Mouse (Mus musculus): ENCODE results near the gene Zbtb20. TPM values are rescaled to one million over a fixed set of nuclear protein-coding genes. Genes with fewer than 3 reads are reported as not detected.

The Zbtb20 gene
- polyA plus RNA-seq, 1 experiment from 2014 or later: 22.8 TPM

- peak; percentile 32; the same call in 1 of the 2 replicates for ATAC-seq (ENCODE audit: low FRiP score, low read depth)
- WGBS: 67% methylated on average over 9 of the region's 9 CpGs
- H3K27ac ChIP-seq: no peak overlapping the region
- H3K4me2 ChIP-seq (replicated peaks): no peak overlapping the region
- peaks cover 14% of the 10 kb centered on the region for H3K4me1 ChIP-seq
- H3K27me3 ChIP-seq: no peaks in the 10 kb centered on the region
- no peaks in the 10 kb centered on the region for H3K9me3 ChIP-seq
- no peak overlapping the region for H3K9ac ChIP-seq
- no peaks in the 10 kb centered on the region for H3K36me3 ChIP-seq
- H3K4me3 ChIP-seq: no peak overlapping the region
Observed at GRCm38 (mm10) chr16:43362651-43363300, 487.1 kb downstream of the Zbtb20 start.

GRCm38 (mm10) chr16:43363316-43363715, 487.6 kb downstream of the Zbtb20 start:
- no peak overlapping the region for H3K9ac ChIP-seq
- no peak overlapping the region for H3K27ac ChIP-seq
- 68% methylated on average over 6 of the region's 6 CpGs for WGBS
- no peak overlapping the region for H3K4me2 ChIP-seq (replicated peaks)
- peaks cover 14% of the 10 kb centered on the region for H3K4me1 ChIP-seq
- H3K36me3 ChIP-seq: no peaks in the 10 kb centered on the region
- H3K9me3 ChIP-seq: no peaks in the 10 kb centered on the region
- ATAC-seq (ENCODE audit: low FRiP score, low read depth): no peak
- no peaks in the 10 kb centered on the region for H3K27me3 ChIP-seq
- H3K4me3 ChIP-seq: no peak overlapping the region

GRCm38 (mm10) chr16:43363751-43364515, 488.3 kb downstream of the Zbtb20 start:
- ATAC-seq (ENCODE audit: low FRiP score, low read depth): peak; percentile 36; the same call in 1 of the 2 replicates
- no peaks in the 10 kb centered on the region for H3K9me3 ChIP-seq
- 27% methylated on average over 7 of the region's 7 CpGs for WGBS
- no peaks in the 10 kb centered on the region for H3K36me3 ChIP-seq
- no peak overlapping the region for H3K4me2 ChIP-seq (replicated peaks)
- H3K4me3 ChIP-seq: no peak overlapping the region
- H3K4me1 ChIP-seq: peaks cover 14% of the 10 kb centered on the region
- H3K27me3 ChIP-seq: no peaks in the 10 kb centered on the region
- no peak overlapping the region for H3K9ac ChIP-seq
- no peak overlapping the region for H3K27ac ChIP-seq

GRCm38 (mm10) chr16:43364516-43364910, 488.8 kb downstream of the Zbtb20 start:
- no peak overlapping the region for H3K27ac ChIP-seq
- H3K27me3 ChIP-seq: no peaks in the 10 kb centered on the region
- 75% methylated on average over 6 of the region's 6 CpGs for WGBS
- peaks cover 14% of the 10 kb centered on the region for H3K4me1 ChIP-seq
- H3K4me3 ChIP-seq: no peak overlapping the region
- H3K9me3 ChIP-seq: no peaks in the 10 kb centered on the region
- H3K9ac ChIP-seq: no peak overlapping the region
- no peak for ATAC-seq (ENCODE audit: low FRiP score, low read depth)
- no peaks in the 10 kb centered on the region for H3K36me3 ChIP-seq
- no peak overlapping the region for H3K4me2 ChIP-seq (replicated peaks)

GRCm38 (mm10) chr16:43365277-43365676, 489.6 kb downstream of the Zbtb20 start:
- Histone ChIP-seq H3K36me3 (no peaks in the 10 kb centered on the region), H3K4me2 (replicated peaks) (no peak overlapping the region), H3K4me3 (no peak overlapping the region), H3K27me3 (no peaks in the 10 kb centered on the region), H3K4me1 (peaks cover 14% of the 10 kb centered on the region), H3K9ac (no peak overlapping the region), H3K9me3 (no peaks in the 10 kb centered on the region), H3K27ac (no peak overlapping the region)
- 90% methylated on average over 3 of the region's 3 CpGs for WGBS
- ATAC-seq (ENCODE audit: low FRiP score, low read depth): no peak

- 86% methylated on average over 3 of the region's 3 CpGs for WGBS
- Histone ChIP-seq H3K9ac (no peak overlapping the region), H3K4me3 (no peak overlapping the region), H3K4me1 (no peaks in the 10 kb centered on the region), H3K27ac (no peak overlapping the region), H3K4me2 (replicated peaks) (no peak overlapping the region), H3K9me3 (no peaks in the 10 kb centered on the region), H3K36me3 (no peaks in the 10 kb centered on the region), H3K27me3 (no peaks in the 10 kb centered on the region)
- ATAC-seq (ENCODE audit: low FRiP score, low read depth): no peak
Observed at GRCm38 (mm10) chr16:43370496-43371020, 494.9 kb downstream of the Zbtb20 start.

- H3K27ac ChIP-seq: no peak overlapping the region
- no peaks in the 10 kb centered on the region for H3K9me3 ChIP-seq
- ATAC-seq (ENCODE audit: low FRiP score, low read depth): no peak
- H3K36me3 ChIP-seq: no peaks in the 10 kb centered on the region
- no peak overlapping the region for H3K4me2 ChIP-seq (replicated peaks)
- H3K4me3 ChIP-seq: no peak overlapping the region
- H3K4me1 ChIP-seq: no peaks in the 10 kb centered on the region
- WGBS: 70% methylated on average over 6 of the region's 6 CpGs
- no peak overlapping the region for H3K9ac ChIP-seq
- no peaks in the 10 kb centered on the region for H3K27me3 ChIP-seq
Observed at GRCm38 (mm10) chr16:43376782-43377181, 501.1 kb downstream of the Zbtb20 start.

GRCm38 (mm10) chr16:43379351-43380325, 504.0 kb downstream of the Zbtb20 start:
- Histone ChIP-seq H3K27ac (no peak overlapping the region), H3K36me3 (no peaks in the 10 kb centered on the region), H3K27me3 (no peaks in the 10 kb centered on the region), H3K4me3 (no peak overlapping the region), H3K4me1 (no peaks in the 10 kb centered on the region), H3K9ac (no peak overlapping the region), H3K4me2 (replicated peaks) (no peak overlapping the region), H3K9me3 (no peaks in the 10 kb centered on the region)
- no peak for ATAC-seq (ENCODE audit: low FRiP score, low read depth)
- 85% methylated on average over 7 of the region's 7 CpGs for WGBS

GRCm38 (mm10) chr16:43381183-43381582, 505.5 kb downstream of the Zbtb20 start:
- H3K9ac ChIP-seq: no peak overlapping the region
- no peaks in the 10 kb centered on the region for H3K9me3 ChIP-seq
- no peaks in the 10 kb centered on the region for H3K4me1 ChIP-seq
- no peaks in the 10 kb centered on the region for H3K27me3 ChIP-seq
- H3K27ac ChIP-seq: no peak overlapping the region
- H3K4me2 ChIP-seq (replicated peaks): no peak overlapping the region
- H3K36me3 ChIP-seq: no peaks in the 10 kb centered on the region
- H3K4me3 ChIP-seq: no peak overlapping the region
- WGBS: 80% methylated on average over 2 of the region's 2 CpGs
- no peak for ATAC-seq (ENCODE audit: low FRiP score, low read depth)

- Histone ChIP-seq H3K9me3 (no peaks in the 10 kb centered on the region), H3K27ac (no peak overlapping the region), H3K36me3 (no peaks in the 10 kb centered on the region), H3K4me2 (replicated peaks) (no peak overlapping the region), H3K9ac (no peak overlapping the region), H3K27me3 (no peaks in the 10 kb centered on the region), H3K4me3 (no peak overlapping the region), H3K4me1 (no peaks in the 10 kb centered on the region)
- ATAC-seq (ENCODE audit: low FRiP score, low read depth): no peak
- WGBS: 79% methylated on average over 7 of the region's 7 CpGs
Observed at GRCm38 (mm10) chr16:43383149-43383740, 507.6 kb downstream of the Zbtb20 start.

GRCm38 (mm10) chr16:43384953-43385619, 509.4 kb downstream of the Zbtb20 start:
- Histone ChIP-seq H3K27ac (no peak overlapping the region), H3K36me3 (no peaks in the 10 kb centered on the region), H3K4me2 (replicated peaks) (no peak overlapping the region), H3K27me3 (no peaks in the 10 kb centered on the region), H3K4me3 (no peak overlapping the region), H3K9ac (no peak overlapping the region), H3K4me1 (no peaks in the 10 kb centered on the region), H3K9me3 (no peaks in the 10 kb centered on the region)
- no peak for ATAC-seq (ENCODE audit: low FRiP score, low read depth)
- WGBS: 79% methylated on average over 4 of the region's 4 CpGs

Data from limb, embryonic 13.5 days (tissue).